Mouse (Mus musculus): Measurements from ENCODE around the gene Vangl2. TPM values are rescaled to one million over a fixed set of nuclear protein-coding genes. Genes with fewer than 3 reads are reported as not detected.

Vangl2 gene
- total and polyA plus RNA-seq, 3 experiments, result 0.39 to 3.0 TPM; not detected in 1

DNA sequence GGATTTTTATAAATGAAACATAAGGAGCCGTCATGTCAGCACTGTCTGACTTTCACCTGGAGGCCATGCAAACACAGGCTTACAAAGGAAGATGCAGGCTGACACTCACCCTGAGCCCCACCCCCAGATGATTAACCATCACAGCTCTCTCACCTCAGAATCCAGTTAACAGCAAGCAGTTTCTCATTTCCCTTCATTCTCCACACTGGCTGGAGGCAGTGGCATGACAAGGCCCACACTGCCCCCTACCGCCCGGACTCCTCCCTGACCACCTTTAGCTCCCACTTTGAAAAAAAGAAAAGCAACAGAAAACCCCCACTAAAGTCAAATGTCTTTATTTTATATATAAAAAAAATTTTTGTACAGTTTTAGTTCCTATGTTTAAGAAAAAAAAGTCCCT lies 27.6 kb downstream of the Vangl2 start:
- H3K4me3 ChIP-seq (ENCODE audit: control insufficient read depth in 1 of 2, insufficient read depth in 1 of 2, low read depth in 2 of 2, low read length in 2 of 2), result no peak overlapping the region

DNA sequence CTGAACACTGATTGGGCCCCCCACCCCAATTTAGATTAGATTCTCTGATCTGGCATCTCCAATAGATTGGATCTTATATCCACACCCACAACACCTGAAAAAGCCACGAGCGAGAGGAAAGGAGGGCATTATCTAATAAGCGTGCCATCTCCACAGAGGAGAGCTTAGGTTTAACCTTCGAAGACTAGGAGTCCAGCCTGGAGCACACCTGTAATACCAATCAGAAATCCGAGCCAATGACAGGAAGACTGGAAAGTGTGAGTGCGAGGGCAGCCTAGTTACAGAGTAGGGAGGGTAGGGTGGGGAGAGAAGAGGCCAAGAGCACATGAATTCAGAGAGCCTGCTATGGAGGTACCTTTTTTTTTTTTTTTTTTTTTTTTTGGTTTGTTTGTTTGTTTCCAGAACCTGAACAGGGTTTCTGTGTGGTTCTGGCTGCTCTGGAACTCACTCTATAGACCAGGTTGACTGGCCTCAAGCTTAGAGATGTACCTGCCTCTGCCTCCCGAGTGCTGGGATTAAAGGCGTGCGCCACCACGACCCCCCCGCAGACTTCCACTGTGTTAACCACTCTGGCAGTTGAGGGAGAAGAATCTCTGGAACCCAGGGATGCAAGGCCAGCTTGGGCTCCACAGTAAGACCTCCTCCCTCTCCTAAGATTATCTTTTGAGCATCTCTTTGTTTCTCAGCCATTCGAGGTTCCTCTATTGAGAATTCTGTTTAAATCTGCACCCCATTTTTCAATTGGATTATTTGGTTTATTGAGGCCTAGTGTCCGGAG lies 29.2 kb downstream of the Vangl2 start:
- Histone ChIP-seq H3K4me3 (ENCODE audit: control insufficient read depth in 1 of 2, insufficient read depth in 1 of 2, low read depth in 2 of 2, low read length in 2 of 2) (no peak overlapping the region), H3K9ac (ENCODE audit: control insufficient read depth, low read depth, low read length, poor library complexity, severe bottlenecking) (no peak overlapping the region), H3K27me3 (ENCODE audit: control insufficient read depth in 1 of 2, insufficient read depth in 2 of 2, low read length in 2 of 2) (no peaks in the 10 kb centered on the region), H3K9me3 (replicated peaks; ENCODE audit: insufficient read depth, low read length) (no peaks in the 10 kb centered on the region), H3K27ac (ENCODE audit: control insufficient read depth, low read depth, low read length) (no peak overlapping the region), H3K79me2 (ENCODE audit: control insufficient read depth, insufficient read depth, low read length, poor library complexity) (no peaks in the 10 kb centered on the region), H3K36me3 (ENCODE audit: control insufficient read depth in 1 of 2, insufficient read depth in 2 of 2, low read length in 2 of 2) (peaks cover 0 to 15% of the 10 kb centered on the region in 2 experiments; a peak in 2 of 4 replicates), H3K4me1 (ENCODE audit: control insufficient read depth in 1 of 2, insufficient read depth in 2 of 2, low read length in 2 of 2) (peaks cover 1 to 10% of the 10 kb centered on the region in 2 experiments)
- no peak for TF ChIP-seq UBTF (IDR thresholded peaks at IDR 0.05; ENCODE audit: borderline replicate concordance, insufficient read depth, low read depth, low read length)
- no peak for TF ChIP-seq HCFC1 (IDR thresholded peaks at IDR 0.05; ENCODE audit: low read depth, low read length)
- no peak for TF ChIP-seq SMC3 (IDR thresholded peaks at IDR 0.05; ENCODE audit: low read depth, low read length)
- TF ChIP-seq TBP (IDR thresholded peaks at IDR 0.05; ENCODE audit: low read depth, low read length), result no peak
- TF ChIP-seq ZNF384 (IDR thresholded peaks at IDR 0.05; ENCODE audit: low read depth, low read length), result no peak
- TF ChIP-seq RAD21 (IDR thresholded peaks at IDR 0.05; ENCODE audit: low read depth, low read length), result no peak
- no peak for TF ChIP-seq BHLHE40 (IDR thresholded peaks at IDR 0.05; ENCODE audit: borderline replicate concordance, low read depth, low read length)
- TF ChIP-seq MAZ (IDR thresholded peaks at IDR 0.05; ENCODE audit: low read depth, low read length), result no peak
- no peak for TF ChIP-seq ZMIZ1 (IDR thresholded peaks at IDR 0.05; ENCODE audit: low read depth, low read length)
- TF ChIP-seq MXI1 (IDR thresholded peaks at IDR 0.05; ENCODE audit: low read depth, low read length), result no peak
- TF ChIP-seq GATA1 (IDR thresholded peaks at IDR 0.05; ENCODE audit: low read depth, low read length), result no peak
- TF ChIP-seq TCF12 (IDR thresholded peaks at IDR 0.05; ENCODE audit: low read depth, low read length), result no peak
- no peak for TF ChIP-seq JUND (IDR thresholded peaks at IDR 0.05; ENCODE audit: low read depth, low read length)
- no peak for TF ChIP-seq KAT2A (conservative IDR thresholded peaks at IDR 0.05; ENCODE audit: low read depth, low read length)
- no peak for TF ChIP-seq MEF2A (IDR thresholded peaks at IDR 0.05; ENCODE audit: extremely low read depth, insufficient replicate concordance, low read depth, low read length, poor library complexity, severe bottlenecking)
- TF ChIP-seq E2F4 (IDR thresholded peaks at IDR 0.05; ENCODE audit: borderline replicate concordance, low read depth, low read length), result no peak
- DNase-seq (ENCODE audit: low read depth, low spot score), result no peak

More for the DNA sequence above, 27.6 kb downstream of the Vangl2 start:
- H3K27ac ChIP-seq (ENCODE audit: control insufficient read depth, low read depth, low read length), result no peak overlapping the region
- no peaks in the 10 kb centered on the region for H3K27me3 ChIP-seq (ENCODE audit: control insufficient read depth in 1 of 2, insufficient read depth in 2 of 2, low read length in 2 of 2)
- no peak overlapping the region for H3K9ac ChIP-seq (ENCODE audit: control insufficient read depth, low read depth, low read length, poor library complexity, severe bottlenecking)
- H3K79me2 ChIP-seq (ENCODE audit: control insufficient read depth, insufficient read depth, low read length, poor library complexity), result no peaks in the 10 kb centered on the region
- peak; percentile 84 for DNase-seq (ENCODE audit: low read depth, low spot score)
- no peaks in the 10 kb centered on the region for H3K9me3 ChIP-seq (replicated peaks; ENCODE audit: insufficient read depth, low read length)
- peaks cover 0 to 3% of the 10 kb centered on the region in 2 experiments; a peak in 2 of 4 replicates for H3K36me3 ChIP-seq (ENCODE audit: control insufficient read depth in 1 of 2, insufficient read depth in 2 of 2, low read length in 2 of 2)
- TF ChIP-seq TBP (IDR thresholded peaks at IDR 0.05; ENCODE audit: low read depth, low read length) (no peak), MYB (IDR thresholded peaks at IDR 0.05; ENCODE audit: low read depth, low read length) (no peak), POLR2AphosphoS5 (IDR thresholded peaks at IDR 0.05; ENCODE audit: borderline replicate concordance, low read depth, low read length) (no peak), ZNF384 (IDR thresholded peaks at IDR 0.05; ENCODE audit: low read depth, low read length) (peak; percentile 76), ELF1 (IDR thresholded peaks at IDR 0.05; ENCODE audit: low read depth, low read length) (no peak), ZC3H11A (IDR thresholded peaks at IDR 0.05; ENCODE audit: low read depth, low read length) (peak; percentile 99), BHLHE40 (IDR thresholded peaks at IDR 0.05; ENCODE audit: borderline replicate concordance, low read depth, low read length) (no peak), ZKSCAN1 (IDR thresholded peaks at IDR 0.05; ENCODE audit: low read depth, low read length) (no peak), RAD21 (IDR thresholded peaks at IDR 0.05; ENCODE audit: low read depth, low read length) (peak; percentile 95), CTCF (IDR thresholded peaks at IDR 0.05 in 2 of 3, conservative IDR thresholded peaks at IDR 0.05 in 1 of 3; ENCODE audit: control insufficient read depth in 1 of 3, insufficient read depth in 1 of 3, low read depth in 2 of 3, low read length in 3 of 3, poor library complexity in 1 of 3, severe bottlenecking in 1 of 3) (peak; percentile 56 to 95 (median 93)), MEF2A (IDR thresholded peaks at IDR 0.05; ENCODE audit: extremely low read depth, insufficient replicate concordance, low read depth, low read length, poor library complexity, severe bottlenecking) (no peak), MAZ (IDR thresholded peaks at IDR 0.05; ENCODE audit: low read depth, low read length) (no peak), SMC3 (IDR thresholded peaks at IDR 0.05; ENCODE audit: low read depth, low read length) (peak; percentile 98)
- H3K4me1 ChIP-seq (ENCODE audit: control insufficient read depth in 1 of 2, insufficient read depth in 2 of 2, low read length in 2 of 2), result no peaks in the 10 kb centered on the region; a peak in 1 of 4 replicates
